Mouse (Mus musculus): ENCODE data around the gene Prpf4. TPM values are rescaled to one million over a fixed set of nuclear protein-coding genes. Genes with fewer than 3 reads are reported as not detected.

Prpf4 gene
- polyA plus RNA-seq, 1 experiment from 2014 or later: 20.7 TPM

- no peak overlapping the region for H3K4me2 ChIP-seq (ENCODE audit: low read depth, low read length)
- no peak; the same call in 1 of the 2 replicates for ATAC-seq (ENCODE audit: low read depth)
- WGBS: 61% methylated on average over 4 of the region's 4 CpGs
Measured at GRCm38 (mm10) chr4:62366291-62366690, 42.3 kb upstream of the Prpf4 start.

GRCm38 (mm10) chr4:62367586-62367985 is 41.0 kb upstream of the Prpf4 start:
- no peaks in the 10 kb centered on the region for H3K27me3 ChIP-seq (ENCODE audit: control insufficient read depth, insufficient read depth, low read depth, low read length)
- 75% methylated on average over 6 of the region's 6 CpGs for WGBS

More at GRCm38 (mm10) chr4:62366291-62366690, 42.3 kb upstream of the Prpf4 start:
- Histone ChIP-seq H3K9ac (ENCODE audit: low read length) (no peak overlapping the region), H3K27me3 (ENCODE audit: control insufficient read depth, insufficient read depth, low read depth, low read length) (no peaks in the 10 kb centered on the region), H3K27ac (ENCODE audit: low read length) (no peak overlapping the region), H3K9me3 (ENCODE audit: control insufficient read depth, low read length) (no peaks in the 10 kb centered on the region), H3K4me1 (replicated peaks; ENCODE audit: control insufficient read depth, insufficient read depth, low read length) (peaks cover 11% of the 10 kb centered on the region), H3K4me3 (ENCODE audit: low read length) (no peak overlapping the region), H3K36me3 (ENCODE audit: control insufficient read depth, insufficient read depth, low read length) (peaks cover 3% of the 10 kb centered on the region; the same call in 1 of the 2 replicates)

GRCm38 (mm10) chr4:62369091-62369490 is 39.5 kb upstream of the Prpf4 start:
- 61% methylated on average over 3 of the region's 3 CpGs for WGBS
- Histone ChIP-seq H3K4me2 (ENCODE audit: low read depth, low read length) (no peak overlapping the region), H3K4me3 (ENCODE audit: low read length) (no peak overlapping the region), H3K9me3 (ENCODE audit: control insufficient read depth, low read length) (no peaks in the 10 kb centered on the region), H3K27ac (ENCODE audit: low read length) (no peak overlapping the region), H3K36me3 (ENCODE audit: control insufficient read depth, insufficient read depth, low read length) (peaks cover 3% of the 10 kb centered on the region; the same call in 1 of the 2 replicates), H3K9ac (ENCODE audit: low read length) (no peak overlapping the region), H3K27me3 (ENCODE audit: control insufficient read depth, insufficient read depth, low read depth, low read length) (no peaks in the 10 kb centered on the region), H3K4me1 (replicated peaks; ENCODE audit: control insufficient read depth, insufficient read depth, low read length) (peaks cover 2% of the 10 kb centered on the region; the same call in 1 of the 2 replicates)
- no peak for ATAC-seq (ENCODE audit: low read depth)

More at GRCm38 (mm10) chr4:62367586-62367985, 41.0 kb upstream of the Prpf4 start:
- ATAC-seq (ENCODE audit: low read depth): peak; percentile 72
- H3K4me3 ChIP-seq (ENCODE audit: low read length): no peak overlapping the region
- no peak overlapping the region for H3K4me2 ChIP-seq (ENCODE audit: low read depth, low read length)
- H3K9me3 ChIP-seq (ENCODE audit: control insufficient read depth, low read length): no peaks in the 10 kb centered on the region
- H3K9ac ChIP-seq (ENCODE audit: low read length): no peak overlapping the region
- peaks cover under 1% of the 10 kb centered on the region; the same call in 1 of the 2 replicates for H3K4me1 ChIP-seq (replicated peaks; ENCODE audit: control insufficient read depth, insufficient read depth, low read length)
- no peak overlapping the region for H3K27ac ChIP-seq (ENCODE audit: low read length)
- peaks cover 3% of the 10 kb centered on the region; the same call in 1 of the 2 replicates for H3K36me3 ChIP-seq (ENCODE audit: control insufficient read depth, insufficient read depth, low read length)

- Histone ChIP-seq H3K36me3 (ENCODE audit: control insufficient read depth, insufficient read depth, low read length) (no peaks in the 10 kb centered on the region), H3K9ac (ENCODE audit: low read length) (no peak overlapping the region), H3K4me2 (ENCODE audit: low read depth, low read length) (no peak overlapping the region), H3K27me3 (ENCODE audit: control insufficient read depth, insufficient read depth, low read depth, low read length) (no peaks in the 10 kb centered on the region), H3K27ac (ENCODE audit: low read length) (no peak overlapping the region), H3K9me3 (ENCODE audit: control insufficient read depth, low read length) (no peaks in the 10 kb centered on the region), H3K4me3 (ENCODE audit: low read length) (no peak overlapping the region), H3K4me1 (replicated peaks; ENCODE audit: control insufficient read depth, insufficient read depth, low read length) (0 out of 2 replicates have a peak, but pooled peaks cover 4% of the 10 kb centered on the region)
- 29% methylated on average over 1 of the region's 1 CpGs for WGBS
- ATAC-seq (ENCODE audit: low read depth): no peak
Measured at GRCm38 (mm10) chr4:62372410-62372809, 36.2 kb upstream of the Prpf4 start.

GRCm38 (mm10) chr4:62372818-62373520 is 35.6 kb upstream of the Prpf4 start:
- no peaks in the 10 kb centered on the region for H3K36me3 ChIP-seq (ENCODE audit: control insufficient read depth, insufficient read depth, low read length)
- no peaks in the 10 kb centered on the region for H3K9me3 ChIP-seq (ENCODE audit: control insufficient read depth, low read length)
- no peak overlapping the region for H3K27ac ChIP-seq (ENCODE audit: low read length)
- H3K4me1 ChIP-seq (replicated peaks; ENCODE audit: control insufficient read depth, insufficient read depth, low read length): 0 out of 2 replicates have a peak, but pooled peaks cover 4% of the 10 kb centered on the region
- H3K4me3 ChIP-seq (ENCODE audit: low read length): no peak overlapping the region
- ATAC-seq (ENCODE audit: low read depth): no peak
- WGBS: 82% methylated on average over 9 of the region's 9 CpGs
- no peak overlapping the region for H3K4me2 ChIP-seq (ENCODE audit: low read depth, low read length)
- no peak overlapping the region for H3K9ac ChIP-seq (ENCODE audit: low read length)
- no peaks in the 10 kb centered on the region for H3K27me3 ChIP-seq (ENCODE audit: control insufficient read depth, insufficient read depth, low read depth, low read length)

GRCm38 (mm10) chr4:62373668-62374067 is 34.9 kb upstream of the Prpf4 start:
- WGBS: 35% methylated on average over 7 of the region's 7 CpGs
- H3K4me1 ChIP-seq (replicated peaks; ENCODE audit: control insufficient read depth, insufficient read depth, low read length): 0 out of 2 replicates have a peak, but pooled peaks cover 4% of the 10 kb centered on the region
- ATAC-seq (ENCODE audit: low read depth): no peak

GRCm38 (mm10) chr4:62374342-62374741 is 34.3 kb upstream of the Prpf4 start:
- no peak for ATAC-seq (ENCODE audit: low read depth)
- Histone ChIP-seq H3K4me2 (ENCODE audit: low read depth, low read length) (no peak overlapping the region), H3K27me3 (ENCODE audit: control insufficient read depth, insufficient read depth, low read depth, low read length) (no peaks in the 10 kb centered on the region), H3K36me3 (ENCODE audit: control insufficient read depth, insufficient read depth, low read length) (no peaks in the 10 kb centered on the region), H3K4me1 (replicated peaks; ENCODE audit: control insufficient read depth, insufficient read depth, low read length) (0 out of 2 replicates have a peak, but pooled peaks cover 4% of the 10 kb centered on the region), H3K9me3 (ENCODE audit: control insufficient read depth, low read length) (no peaks in the 10 kb centered on the region), H3K4me3 (ENCODE audit: low read length) (no peak overlapping the region), H3K9ac (ENCODE audit: low read length) (no peak overlapping the region), H3K27ac (ENCODE audit: low read length) (no peak overlapping the region)
- 48% methylated on average over 4 of the region's 4 CpGs for WGBS

More at GRCm38 (mm10) chr4:62373668-62374067, 34.9 kb upstream of the Prpf4 start:
- Histone ChIP-seq H3K27me3 (ENCODE audit: control insufficient read depth, insufficient read depth, low read depth, low read length) (no peaks in the 10 kb centered on the region), H3K27ac (ENCODE audit: low read length) (no peak overlapping the region), H3K36me3 (ENCODE audit: control insufficient read depth, insufficient read depth, low read length) (no peaks in the 10 kb centered on the region), H3K4me3 (ENCODE audit: low read length) (no peak overlapping the region), H3K9me3 (ENCODE audit: control insufficient read depth, low read length) (no peaks in the 10 kb centered on the region), H3K4me2 (ENCODE audit: low read depth, low read length) (no peak overlapping the region), H3K9ac (ENCODE audit: low read length) (no peak overlapping the region)

- WGBS: 71% methylated on average over 2 of the region's 2 CpGs
- no peaks in the 10 kb centered on the region for H3K27me3 ChIP-seq (ENCODE audit: control insufficient read depth, insufficient read depth, low read depth, low read length)
- no peak overlapping the region for H3K27ac ChIP-seq (ENCODE audit: low read length)
- no peak for ATAC-seq (ENCODE audit: low read depth)
- H3K4me2 ChIP-seq (ENCODE audit: low read depth, low read length): no peak overlapping the region
- no peaks in the 10 kb centered on the region for H3K9me3 ChIP-seq (ENCODE audit: control insufficient read depth, low read length)
- H3K4me1 ChIP-seq (replicated peaks; ENCODE audit: control insufficient read depth, insufficient read depth, low read length): 0 out of 2 replicates have a peak, but pooled peaks cover 4% of the 10 kb centered on the region
- H3K4me3 ChIP-seq (ENCODE audit: low read length): no peak overlapping the region
- H3K9ac ChIP-seq (ENCODE audit: low read length): no peak overlapping the region
- H3K36me3 ChIP-seq (ENCODE audit: control insufficient read depth, insufficient read depth, low read length): no peaks in the 10 kb centered on the region
Measured at GRCm38 (mm10) chr4:62376123-62376522, 32.5 kb upstream of the Prpf4 start.

- no peak for ATAC-seq (ENCODE audit: low read depth)
Measured at GRCm38 (mm10) chr4:62379724-62380381, 28.7 kb upstream of the Prpf4 start.

More at GRCm38 (mm10) chr4:62379724-62380381, 28.7 kb upstream of the Prpf4 start:
- H3K9ac ChIP-seq (ENCODE audit: low read length): no peak overlapping the region
- H3K4me3 ChIP-seq (ENCODE audit: low read length): no peak overlapping the region
- no peaks in the 10 kb centered on the region for H3K36me3 ChIP-seq (ENCODE audit: control insufficient read depth, insufficient read depth, low read length)
- 0 out of 2 replicates have a peak, but pooled peaks cover 1% of the 10 kb centered on the region for H3K4me1 ChIP-seq (replicated peaks; ENCODE audit: control insufficient read depth, insufficient read depth, low read length)
- no peak overlapping the region for H3K27ac ChIP-seq (ENCODE audit: low read length)
- no peaks in the 10 kb centered on the region for H3K27me3 ChIP-seq (ENCODE audit: control insufficient read depth, insufficient read depth, low read depth, low read length)
- H3K4me2 ChIP-seq (ENCODE audit: low read depth, low read length): no peak overlapping the region
- H3K9me3 ChIP-seq (ENCODE audit: control insufficient read depth, low read length): no peaks in the 10 kb centered on the region
- WGBS: 71% methylated on average over 9 of the region's 9 CpGs

Data from lung, embryonic 16.5 days (tissue).